Mouse (Mus musculus): Measurements from ENCODE around the gene Sdk1. TPM values are rescaled to one million over a fixed set of nuclear protein-coding genes. Genes with fewer than 3 reads are reported as not detected.

Gene Sdk1
- total and polyA plus RNA-seq, 3 experiments = not detected

DNA sequence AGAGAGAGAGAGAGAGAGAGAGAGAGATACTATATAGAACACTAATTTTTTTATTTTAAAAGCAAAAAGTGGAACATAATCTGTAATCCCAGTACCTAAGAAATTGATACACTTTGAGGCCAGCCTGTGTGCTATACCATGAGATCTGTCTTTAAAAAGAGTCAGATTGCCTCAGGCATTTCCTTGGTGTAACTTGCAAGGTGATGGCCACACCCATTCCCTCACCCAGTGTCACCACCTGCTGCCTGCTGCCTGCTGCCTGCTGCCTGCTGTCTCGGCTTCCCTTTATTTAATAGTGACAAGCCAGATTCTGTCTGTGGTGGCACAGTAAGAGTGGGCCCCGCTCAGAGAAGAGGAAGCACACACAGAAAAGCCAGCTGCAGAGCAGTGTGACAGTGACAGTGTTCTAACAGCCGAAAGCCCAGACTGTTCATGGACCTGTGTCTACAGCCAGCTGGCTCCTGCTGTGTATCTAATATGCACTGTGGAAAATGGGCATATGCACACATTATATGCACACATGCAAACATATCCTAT is 642.9 kb downstream of the Sdk1 start:
- H3K9ac ChIP-seq (ENCODE audit: control insufficient read depth, low read depth, low read length, poor library complexity, severe bottlenecking) = no peak overlapping the region
- H3K27ac ChIP-seq (ENCODE audit: control insufficient read depth, low read depth, low read length) = no peak overlapping the region
- TF ChIP-seq JUND (IDR thresholded peaks at IDR 0.05; ENCODE audit: low read depth, low read length) (no peak), SIN3A (IDR thresholded peaks at IDR 0.05; ENCODE audit: low read length) (no peak), RCOR1 (IDR thresholded peaks at IDR 0.05; ENCODE audit: low read depth, low read length) (no peak), HCFC1 (IDR thresholded peaks at IDR 0.05; ENCODE audit: low read depth, low read length) (no peak), NRF1 (IDR thresholded peaks at IDR 0.05; ENCODE audit: insufficient read depth, low read depth, low read length, poor library complexity, severe bottlenecking) (no peak), GABPA (IDR thresholded peaks at IDR 0.05; ENCODE audit: low read depth, low read length) (no peak), KAT2A (conservative IDR thresholded peaks at IDR 0.05; ENCODE audit: low read depth, low read length) (no peak)
- H3K27me3 ChIP-seq (ENCODE audit: control insufficient read depth in 1 of 2, insufficient read depth in 2 of 2, low read length in 2 of 2) = no peaks in the 10 kb centered on the region
- H3K36me3 ChIP-seq (ENCODE audit: control insufficient read depth in 1 of 2, insufficient read depth in 2 of 2, low read length in 2 of 2) = no peaks in the 10 kb centered on the region
- DNase-seq (ENCODE audit: low read depth, low spot score) = no peak
- H3K9me3 ChIP-seq (replicated peaks; ENCODE audit: insufficient read depth, low read length) = no peaks in the 10 kb centered on the region
- no peaks in the 10 kb centered on the region for H3K79me2 ChIP-seq (ENCODE audit: control insufficient read depth, insufficient read depth, low read length, poor library complexity)
- no peak overlapping the region for H3K4me3 ChIP-seq (ENCODE audit: control insufficient read depth in 1 of 2, insufficient read depth in 1 of 2, low read depth in 2 of 2, low read length in 2 of 2)
- no peaks in the 10 kb centered on the region for H3K4me1 ChIP-seq (ENCODE audit: control insufficient read depth in 1 of 2, insufficient read depth in 2 of 2, low read length in 2 of 2)

DNA sequence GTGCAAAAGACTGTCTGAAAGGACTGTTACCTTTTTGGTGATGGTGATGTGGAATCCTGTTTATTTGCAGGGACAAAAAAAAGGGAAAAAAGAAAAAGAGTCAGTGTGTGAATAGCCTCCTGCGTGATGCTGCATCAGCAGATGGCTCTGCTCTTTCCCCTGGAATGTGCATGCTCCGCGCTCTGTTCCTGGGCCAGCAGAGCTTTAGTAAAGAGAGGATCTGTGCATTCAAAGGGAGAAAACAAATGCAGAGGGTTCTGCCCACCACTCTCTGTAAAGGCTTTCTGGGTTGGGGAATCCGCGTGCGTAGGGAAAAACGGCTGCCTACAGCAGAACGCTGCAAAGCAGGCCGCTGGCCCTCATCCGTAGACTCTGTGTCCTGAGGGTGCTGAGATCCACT is 644.7 kb downstream of the Sdk1 start:
- H3K27me3 ChIP-seq (ENCODE audit: control insufficient read depth in 1 of 2, insufficient read depth in 2 of 2, low read length in 2 of 2) = no peaks in the 10 kb centered on the region
- no peak overlapping the region for H3K27ac ChIP-seq (ENCODE audit: control insufficient read depth, low read depth, low read length)
- no peaks in the 10 kb centered on the region for H3K36me3 ChIP-seq (ENCODE audit: control insufficient read depth in 1 of 2, insufficient read depth in 2 of 2, low read length in 2 of 2)
- no peak for DNase-seq (ENCODE audit: low read depth, low spot score)
- H3K4me1 ChIP-seq (ENCODE audit: control insufficient read depth in 1 of 2, insufficient read depth in 2 of 2, low read length in 2 of 2) = no peaks in the 10 kb centered on the region
- H3K9me3 ChIP-seq (replicated peaks; ENCODE audit: insufficient read depth, low read length) = no peaks in the 10 kb centered on the region
- H3K79me2 ChIP-seq (ENCODE audit: control insufficient read depth, insufficient read depth, low read length, poor library complexity) = no peaks in the 10 kb centered on the region
- no peak for TF ChIP-seq ZC3H11A (IDR thresholded peaks at IDR 0.05; ENCODE audit: low read depth, low read length)
- TF ChIP-seq KAT2A (conservative IDR thresholded peaks at IDR 0.05; ENCODE audit: low read depth, low read length) = no peak
- no peak overlapping the region for H3K9ac ChIP-seq (ENCODE audit: control insufficient read depth, low read depth, low read length, poor library complexity, severe bottlenecking)
- H3K4me3 ChIP-seq (ENCODE audit: control insufficient read depth in 1 of 2, insufficient read depth in 1 of 2, low read depth in 2 of 2, low read length in 2 of 2) = no peak overlapping the region

DNA sequence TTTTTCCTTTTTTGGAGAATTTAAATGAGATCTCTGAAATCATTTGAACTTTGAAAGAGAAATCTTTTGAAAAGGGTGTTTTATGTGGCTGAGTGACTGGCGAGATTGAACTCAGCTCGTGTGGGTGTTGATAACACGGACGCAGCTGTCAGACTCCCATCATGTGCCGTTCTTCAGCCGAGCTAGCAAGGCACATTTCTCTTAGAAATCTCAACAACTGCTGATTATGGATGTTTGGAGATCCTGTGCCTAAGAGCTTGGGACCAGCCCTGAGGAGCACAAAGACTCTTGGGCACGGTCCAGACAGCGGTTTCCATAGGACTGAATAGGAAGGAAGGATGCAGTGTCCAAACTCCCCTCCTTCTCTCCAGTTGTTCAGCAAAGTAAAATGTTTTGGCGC is 648.5 kb downstream of the Sdk1 start:
- no peaks in the 10 kb centered on the region for H3K4me1 ChIP-seq (ENCODE audit: control insufficient read depth in 1 of 2, insufficient read depth in 2 of 2, low read length in 2 of 2)
- TF ChIP-seq MAFK (IDR thresholded peaks at IDR 0.05; ENCODE audit: borderline replicate concordance, low read depth, low read length) = no peak
- no peak for TF ChIP-seq MAZ (IDR thresholded peaks at IDR 0.05; ENCODE audit: low read depth, low read length)
- TF ChIP-seq ELF1 (IDR thresholded peaks at IDR 0.05; ENCODE audit: low read depth, low read length) = no peak
- TF ChIP-seq SIN3A (IDR thresholded peaks at IDR 0.05; ENCODE audit: low read length) = no peak
- TF ChIP-seq TCF12 (IDR thresholded peaks at IDR 0.05; ENCODE audit: low read depth, low read length) = no peak
- no peak for TF ChIP-seq BHLHE40 (IDR thresholded peaks at IDR 0.05; ENCODE audit: borderline replicate concordance, low read depth, low read length)
- no peak for TF ChIP-seq ETS1 (IDR thresholded peaks at IDR 0.05; ENCODE audit: low read depth, low read length)
- no peak for TF ChIP-seq CTCF (IDR thresholded peaks at IDR 0.05 in 2 of 3, conservative IDR thresholded peaks at IDR 0.05 in 1 of 3; ENCODE audit: control insufficient read depth in 1 of 3, insufficient read depth in 1 of 3, low read depth in 2 of 3, low read length in 3 of 3, poor library complexity in 1 of 3, severe bottlenecking in 1 of 3)
- TF ChIP-seq MYB (IDR thresholded peaks at IDR 0.05; ENCODE audit: low read depth, low read length) = no peak
- no peak for TF ChIP-seq MXI1 (IDR thresholded peaks at IDR 0.05; ENCODE audit: low read depth, low read length)
- TF ChIP-seq MYC (IDR thresholded peaks at IDR 0.05; ENCODE audit: low read depth, low read length) = no peak
- no peak for TF ChIP-seq EP300 (IDR thresholded peaks at IDR 0.05; ENCODE audit: low read depth in 1 of 2, low read length in 2 of 2)
- TF ChIP-seq GABPA (IDR thresholded peaks at IDR 0.05; ENCODE audit: low read depth, low read length) = no peak
- TF ChIP-seq USF2 (IDR thresholded peaks at IDR 0.05; ENCODE audit: borderline replicate concordance in 1 of 2, insufficient read depth in 1 of 2, low read depth in 1 of 2, low read length in 2 of 2) = no peak
- TF ChIP-seq RCOR1 (IDR thresholded peaks at IDR 0.05; ENCODE audit: low read depth, low read length) = no peak
- TF ChIP-seq POLR2A (IDR thresholded peaks at IDR 0.05; ENCODE audit: control insufficient read depth in 1 of 2, insufficient read depth in 1 of 2, low read depth in 1 of 2, low read length in 2 of 2, poor library complexity in 1 of 2) = no peak
- no peaks in the 10 kb centered on the region for H3K9me3 ChIP-seq (replicated peaks; ENCODE audit: insufficient read depth, low read length)
- H3K36me3 ChIP-seq (ENCODE audit: control insufficient read depth in 1 of 2, insufficient read depth in 2 of 2, low read length in 2 of 2) = no peaks in the 10 kb centered on the region
- H3K27ac ChIP-seq (ENCODE audit: control insufficient read depth, low read depth, low read length) = no peak overlapping the region
- H3K79me2 ChIP-seq (ENCODE audit: control insufficient read depth, insufficient read depth, low read length, poor library complexity) = no peaks in the 10 kb centered on the region
- DNase-seq (ENCODE audit: low read depth, low spot score) = no peak
- H3K27me3 ChIP-seq (ENCODE audit: control insufficient read depth in 1 of 2, insufficient read depth in 2 of 2, low read length in 2 of 2) = no peaks in the 10 kb centered on the region
- H3K4me3 ChIP-seq (ENCODE audit: control insufficient read depth in 1 of 2, insufficient read depth in 1 of 2, low read depth in 2 of 2, low read length in 2 of 2) = no peak overlapping the region
- H3K9ac ChIP-seq (ENCODE audit: control insufficient read depth, low read depth, low read length, poor library complexity, severe bottlenecking) = no peak overlapping the region

All from MEL (cell line).